Mouse (Mus musculus) inflammation-experienced regulatory T-cells, adult 6 months (primary cell): ENCODE results near the gene Rasl2-9. TPM values are rescaled to one million over a fixed set of nuclear protein-coding genes. Genes with fewer than 3 reads are reported as not detected.
"Not testable (repeated sequence)": the region's sequence is repeated elsewhere in the genome, so short reads cannot be mapped to it uniquely, and the experiment has no call there.

Source experiments
- ATAC-seq: one replicate; pipeline ENCODE4 v1.8.0; 2017
- polyA plus RNA-seq, 3 experiments: library from polyadenylated mRNA; unstranded; fragments of 100-300 nt; shearing (Covaris generic); gene quantifications; one replicate each; pipeline ENCODE4 v1.2.1; 2017

Rasl2-9 gene
- polyA plus RNA-seq = under 1 TPM in 1 of 3 experiments, not detected in 2; 0.50 TPM

- ATAC-seq = no peak
Observed at GRCm38 (mm10) chr7:5125549-5126406, at the start of gene Rasl2-9. Gene Rasl2-9, minus strand, starts transcription at chr7:5125950.

GRCm38 (mm10) chr7:5149570-5149969 is 23.8 kb upstream of the Rasl2-9 start, which contains the start of gene Vmn1r55:
Gene Vmn1r55, minus strand, starts transcription at chr7:5149670.
- ATAC-seq = not testable (repeated sequence)

- ATAC-seq = no peak
Observed at GRCm38 (mm10) chr7:5125078-5125477, 672 bp downstream of the Rasl2-9 start.

GRCm38 (mm10) chr7:5116850-5117249 is 8.9 kb downstream of the Rasl2-9 start, which contains the start of gene Rfpl4:
Gene Rfpl4, minus strand, starts transcription at chr7:5116950.
- no peak for ATAC-seq

- no peak for ATAC-seq
Observed at GRCm38 (mm10) chr7:5112701-5113100, 13.0 kb downstream of the Rasl2-9 start.

GRCm38 (mm10) chr7:5109301-5109700 is 16.4 kb downstream of the Rasl2-9 start:
- no peak for ATAC-seq

- ATAC-seq = no peak
Observed at GRCm38 (mm10) chr7:5108272-5108671, 17.5 kb downstream of the Rasl2-9 start.

- ATAC-seq = no peak
Observed at GRCm38 (mm10) chr7:5102564-5102963, 23.2 kb downstream of the Rasl2-9 start.

GRCm38 (mm10) chr7:5101066-5101663 is 24.6 kb downstream of the Rasl2-9 start:
- no peak for ATAC-seq

- ATAC-seq = no peak
Observed at GRCm38 (mm10) chr7:5099796-5100195, 26.0 kb downstream of the Rasl2-9 start.

GRCm38 (mm10) chr7:5098769-5099168 is 27.0 kb downstream of the Rasl2-9 start:
- no peak for ATAC-seq

GRCm38 (mm10) chr7:5092831-5093510 is 32.8 kb downstream of the Rasl2-9 start:
- ATAC-seq = no peak

GRCm38 (mm10) chr7:5092381-5092780 is 33.4 kb downstream of the Rasl2-9 start:
- no peak for ATAC-seq

- ATAC-seq = no peak
Observed at GRCm38 (mm10) chr7:5091008-5091728, 34.6 kb downstream of the Rasl2-9 start.

- ATAC-seq = no peak
Observed at GRCm38 (mm10) chr7:5089853-5090252, 35.9 kb downstream of the Rasl2-9 start.

GRCm38 (mm10) chr7:5087886-5088285 is 37.9 kb downstream of the Rasl2-9 start:
- no peak for ATAC-seq

- no peak for ATAC-seq
Observed at GRCm38 (mm10) chr7:5086921-5087440, 38.8 kb downstream of the Rasl2-9 start.

- ATAC-seq = no peak
Observed at GRCm38 (mm10) chr7:5085512-5085911, 40.2 kb downstream of the Rasl2-9 start.

- no peak for ATAC-seq
Observed at GRCm38 (mm10) chr7:5083325-5084105, 42.2 kb downstream of the Rasl2-9 start.

GRCm38 (mm10) chr7:5081939-5082338 is 43.8 kb downstream of the Rasl2-9 start:
- ATAC-seq = no peak

GRCm38 (mm10) chr7:5081241-5081640 is 44.5 kb downstream of the Rasl2-9 start:
- no peak for ATAC-seq
